Mouse (Mus musculus) fat pad, adult 2 months (tissue): ENCODE results near the gene Pten.
"Not testable (repeated sequence)": the region's sequence is repeated elsewhere in the genome, so short reads cannot be mapped to it uniquely, and the experiment has no call there.

ENCODE experiments used
- DNase-seq: peaks from one replicate; pipeline ENCODE4 v3.0.0-alpha.2; 2011; ENCODE audit warnings: low read depth, low spot score; ENCODE audit errors: extremely low read depth

Pten gene

DNA sequence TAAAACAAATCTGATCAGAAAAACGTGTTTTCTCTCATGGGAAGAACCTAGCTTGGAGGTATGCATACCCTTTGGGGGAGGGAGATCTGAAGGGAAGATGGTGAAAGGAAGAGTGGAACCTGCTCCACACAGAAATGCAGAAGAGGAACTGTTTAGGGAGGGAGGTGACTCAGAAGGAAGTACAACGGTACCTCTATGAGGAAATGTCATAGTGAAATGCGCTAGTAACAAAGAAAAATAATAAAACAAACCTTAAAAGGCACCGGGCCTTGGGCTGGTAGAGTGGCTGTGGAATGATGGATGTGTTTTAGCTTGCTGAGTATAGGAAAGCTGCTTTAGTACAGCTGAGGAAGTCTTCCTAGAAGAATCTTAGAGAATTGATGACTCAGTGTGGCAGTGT lies 47.4 kb downstream of the Pten start:
- DNase-seq = no peak

DNA sequence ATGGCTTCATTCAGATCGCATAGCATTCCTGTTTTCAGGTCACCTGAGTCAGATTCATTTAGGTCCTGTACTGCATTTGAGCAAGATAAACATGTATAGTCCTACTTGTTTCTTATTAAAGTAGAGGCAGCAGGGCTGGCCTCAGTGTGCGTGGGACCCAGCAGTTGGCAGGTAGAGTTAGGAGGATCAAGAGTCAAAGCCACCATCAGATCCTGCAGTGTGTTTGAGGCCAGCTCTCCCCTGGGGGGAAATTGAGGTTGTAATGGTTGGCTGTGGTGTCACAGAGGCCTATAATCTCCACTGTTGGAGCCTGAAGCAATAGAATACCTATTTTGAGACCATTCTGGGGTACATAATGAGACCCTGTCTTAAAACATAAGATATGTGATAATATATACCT lies 50.3 kb downstream of the Pten start:
- DNase-seq = peak; percentile 55

DNA sequence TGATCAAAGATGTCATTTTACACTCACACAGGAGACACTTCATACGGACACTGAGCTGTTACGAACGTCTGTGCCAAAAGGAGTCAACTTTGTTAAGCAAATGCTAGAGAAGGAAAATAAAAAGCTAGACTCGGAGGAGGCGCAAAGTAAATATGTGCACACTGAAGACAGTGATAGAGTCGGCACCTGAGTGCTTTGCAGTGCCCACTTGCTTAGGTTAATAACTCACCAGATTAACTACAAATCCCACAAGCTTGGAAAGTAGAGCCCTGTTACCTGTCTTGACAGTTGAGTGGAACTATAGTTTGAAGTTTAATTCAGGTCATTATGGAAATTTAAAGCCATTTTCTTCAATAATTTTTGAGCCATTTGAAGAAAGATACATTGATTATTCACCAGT lies 51.4 kb downstream of the Pten start:
- DNase-seq = no peak

DNA sequence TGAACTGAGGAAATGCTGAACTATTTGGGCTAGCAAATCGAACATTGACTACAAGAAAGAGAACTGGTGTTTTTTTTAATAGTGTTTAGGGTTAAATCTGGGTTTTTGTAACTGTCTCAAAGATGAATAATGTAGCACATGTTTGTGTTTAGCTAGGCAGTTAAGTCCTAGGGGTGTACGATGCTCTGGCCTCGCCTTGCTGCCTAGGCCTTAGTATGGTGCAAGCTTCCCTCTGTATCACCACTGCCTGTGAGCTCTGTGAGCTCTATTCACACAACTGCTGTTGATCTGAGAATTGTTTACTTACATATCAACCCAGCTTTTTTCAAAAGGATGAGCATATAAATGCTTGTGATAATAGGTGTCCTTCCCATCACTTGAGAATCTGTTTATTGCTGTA lies 51.8 kb downstream of the Pten start:
- DNase-seq = no peak

DNA sequence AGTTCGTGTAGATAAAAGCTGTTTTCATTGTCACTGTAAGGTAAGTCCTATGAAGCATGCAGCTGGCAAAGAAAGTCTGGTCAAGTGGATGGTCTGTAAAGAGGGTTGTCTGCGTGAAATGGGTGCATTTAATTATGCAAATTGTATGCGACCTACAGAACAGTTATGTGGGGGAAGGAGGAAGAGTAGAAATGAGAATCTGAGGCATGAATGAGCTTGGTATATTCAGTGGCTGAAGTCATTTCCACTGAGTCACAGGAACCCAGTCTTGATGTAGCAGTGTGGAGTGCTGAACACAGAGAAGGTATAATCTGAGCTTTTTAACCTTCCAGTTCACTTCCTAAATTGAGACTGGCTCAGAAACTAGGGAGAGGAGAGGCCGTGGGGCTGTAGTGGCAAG lies 61.5 kb downstream of the Pten start:
- no peak for DNase-seq

DNA sequence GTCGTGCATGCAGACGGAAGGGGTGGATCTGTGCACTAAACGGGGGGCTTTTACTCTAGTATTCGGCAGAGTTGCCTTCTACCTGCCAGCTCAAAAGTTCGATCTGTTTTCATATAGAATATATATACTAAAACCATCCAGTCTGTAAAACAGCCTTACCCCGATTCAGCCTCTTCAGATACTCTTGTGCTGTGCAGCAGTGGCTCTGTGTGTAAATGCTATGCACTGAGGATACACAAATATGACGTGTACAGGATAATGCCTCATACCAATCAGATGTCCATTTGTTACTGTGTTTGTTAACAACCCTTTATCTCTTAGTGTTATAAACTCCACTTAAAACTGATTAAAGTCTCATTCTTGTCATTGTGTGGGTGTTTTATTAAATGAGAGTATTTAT lies 65.7 kb downstream of the Pten start:
- not testable (repeated sequence) for DNase-seq

DNA sequence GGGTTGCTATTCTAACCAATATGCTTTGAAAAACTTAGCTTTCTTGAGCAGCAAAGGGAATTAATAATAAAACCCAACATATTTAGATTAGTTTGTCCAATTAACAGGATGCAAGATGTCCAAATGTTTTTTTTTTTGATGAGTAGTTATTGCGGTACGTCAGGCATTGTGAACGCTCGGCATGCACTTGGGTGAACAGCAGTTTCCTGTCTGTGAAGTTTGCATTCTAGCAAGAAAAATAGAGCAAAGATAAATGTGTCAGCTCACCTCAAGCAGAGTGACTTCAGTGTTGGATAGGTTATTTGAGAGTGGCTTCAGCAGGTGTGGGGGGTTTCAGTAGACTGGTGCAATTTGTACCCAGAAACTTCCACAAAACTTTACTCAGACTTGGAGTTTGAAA lies 69.3 kb downstream of the Pten start:
- DNase-seq = no peak

DNA sequence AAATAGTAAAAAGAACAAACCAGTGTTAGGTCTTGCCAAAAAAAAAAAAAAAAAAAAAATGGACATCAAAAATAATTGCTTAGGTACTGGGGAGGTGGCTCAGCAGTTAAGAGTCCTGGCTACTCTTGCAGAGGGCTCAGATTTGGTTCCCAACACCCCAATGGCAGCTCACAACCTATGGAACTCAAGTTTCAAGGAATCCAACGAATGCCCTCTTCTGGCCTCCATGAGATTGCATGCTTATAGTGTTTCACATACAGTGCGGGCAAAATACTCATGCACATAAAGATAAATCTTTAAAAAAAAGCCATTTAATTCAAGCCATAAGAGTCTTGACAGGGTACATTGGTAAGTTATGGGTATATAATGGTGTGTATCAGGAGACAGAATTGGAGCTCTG lies 72.6 kb downstream of the Pten start:
- no peak for DNase-seq

DNA sequence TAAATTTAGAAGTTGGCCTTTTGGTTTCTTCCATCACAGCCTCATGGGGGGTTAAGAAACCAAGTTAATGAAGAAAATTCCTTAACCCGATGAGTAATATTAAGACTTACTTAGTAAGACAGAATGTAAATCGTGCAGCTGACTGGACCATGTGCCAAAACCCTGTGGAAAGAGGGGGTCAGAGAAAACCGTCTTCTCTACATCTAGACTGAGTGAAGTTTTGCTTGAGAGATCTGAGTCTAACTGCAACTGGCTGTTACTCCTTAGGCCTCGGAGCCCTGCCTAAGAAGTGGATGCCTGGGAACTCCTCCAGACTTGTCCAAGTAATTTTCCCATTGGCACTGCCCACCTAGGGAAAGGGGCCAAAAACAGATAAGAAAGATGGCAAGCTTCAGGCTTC lies 74.0 kb downstream of the Pten start:
- DNase-seq = no peak

DNA sequence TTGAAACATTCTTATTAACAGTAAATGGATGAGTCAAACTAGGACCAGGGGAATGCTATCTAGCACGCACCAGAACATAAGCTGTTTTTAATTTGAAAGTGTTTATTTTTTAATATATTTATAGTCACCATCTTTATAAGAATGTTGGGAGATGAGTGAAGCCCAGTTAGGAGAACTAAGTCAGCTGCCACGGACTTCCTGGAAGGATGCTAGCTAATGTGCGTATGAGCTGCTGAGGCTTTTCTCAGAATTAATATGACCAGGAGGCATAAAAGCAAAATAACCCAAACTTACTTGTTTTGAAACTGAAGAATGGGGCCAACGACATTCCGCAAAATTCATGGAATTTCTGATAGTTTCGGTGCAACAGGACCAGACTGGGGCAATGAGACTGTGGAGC lies 83.2 kb downstream of the Pten start:
- no peak for DNase-seq

DNA sequence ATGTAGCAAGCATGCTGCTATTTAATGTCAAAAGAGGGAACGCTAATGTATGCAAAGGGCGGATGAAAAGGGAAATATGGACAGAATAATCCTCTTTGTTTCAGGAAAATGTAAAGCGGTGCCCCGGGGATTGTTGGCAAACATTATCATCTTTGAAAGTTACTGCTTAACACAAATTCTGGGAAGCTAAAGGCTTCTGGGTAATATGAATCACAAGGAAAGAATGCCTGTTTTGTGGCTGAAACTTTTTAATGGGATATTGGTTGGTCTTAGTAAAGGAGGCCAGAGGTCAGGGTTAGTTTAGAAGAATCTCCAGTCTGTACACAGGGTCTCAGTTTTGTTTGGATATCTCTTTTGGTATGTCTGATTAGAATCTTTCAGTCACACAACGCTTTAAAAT lies 87.2 kb downstream of the Pten start:
- no peak for DNase-seq

DNA sequence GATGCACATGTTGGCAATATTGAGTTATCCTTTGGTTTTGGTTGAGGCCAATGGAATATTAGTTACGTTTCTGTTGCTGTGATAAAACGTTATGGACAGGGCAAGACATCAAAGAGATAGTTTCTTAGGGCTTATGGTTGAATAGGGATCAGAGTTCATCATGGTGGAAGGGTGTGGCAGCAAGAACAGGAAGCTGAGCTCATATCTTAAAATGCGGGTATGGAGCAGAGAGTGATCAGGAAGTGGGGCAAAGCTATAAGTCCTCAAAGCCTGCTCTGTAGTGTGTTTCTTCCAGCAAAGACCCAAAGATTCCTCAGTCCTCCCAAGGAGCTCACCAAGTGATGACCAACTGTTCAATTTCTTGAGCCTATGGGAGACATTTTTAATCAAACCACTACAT lies 90.7 kb downstream of the Pten start:
- DNase-seq = no peak

DNA sequence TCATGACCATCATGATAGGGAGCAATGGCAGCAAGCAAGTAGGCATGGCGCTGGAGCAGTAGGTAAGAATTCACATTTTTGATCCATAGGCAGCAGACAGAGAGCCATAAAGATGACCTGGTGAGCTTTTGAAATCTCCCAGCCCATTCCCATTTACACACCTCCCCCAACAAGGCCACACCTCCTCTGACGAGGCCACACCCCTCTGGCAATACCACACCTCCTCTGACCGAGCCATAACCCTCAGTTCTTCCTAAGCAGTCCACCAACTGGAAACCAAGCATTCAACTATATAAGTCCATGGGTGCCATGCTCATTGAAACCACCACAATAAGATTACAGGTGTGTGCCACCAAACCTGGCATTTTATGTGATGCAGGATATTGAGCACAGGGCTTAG lies 95.0 kb downstream of the Pten start:
- DNase-seq = no peak

DNA sequence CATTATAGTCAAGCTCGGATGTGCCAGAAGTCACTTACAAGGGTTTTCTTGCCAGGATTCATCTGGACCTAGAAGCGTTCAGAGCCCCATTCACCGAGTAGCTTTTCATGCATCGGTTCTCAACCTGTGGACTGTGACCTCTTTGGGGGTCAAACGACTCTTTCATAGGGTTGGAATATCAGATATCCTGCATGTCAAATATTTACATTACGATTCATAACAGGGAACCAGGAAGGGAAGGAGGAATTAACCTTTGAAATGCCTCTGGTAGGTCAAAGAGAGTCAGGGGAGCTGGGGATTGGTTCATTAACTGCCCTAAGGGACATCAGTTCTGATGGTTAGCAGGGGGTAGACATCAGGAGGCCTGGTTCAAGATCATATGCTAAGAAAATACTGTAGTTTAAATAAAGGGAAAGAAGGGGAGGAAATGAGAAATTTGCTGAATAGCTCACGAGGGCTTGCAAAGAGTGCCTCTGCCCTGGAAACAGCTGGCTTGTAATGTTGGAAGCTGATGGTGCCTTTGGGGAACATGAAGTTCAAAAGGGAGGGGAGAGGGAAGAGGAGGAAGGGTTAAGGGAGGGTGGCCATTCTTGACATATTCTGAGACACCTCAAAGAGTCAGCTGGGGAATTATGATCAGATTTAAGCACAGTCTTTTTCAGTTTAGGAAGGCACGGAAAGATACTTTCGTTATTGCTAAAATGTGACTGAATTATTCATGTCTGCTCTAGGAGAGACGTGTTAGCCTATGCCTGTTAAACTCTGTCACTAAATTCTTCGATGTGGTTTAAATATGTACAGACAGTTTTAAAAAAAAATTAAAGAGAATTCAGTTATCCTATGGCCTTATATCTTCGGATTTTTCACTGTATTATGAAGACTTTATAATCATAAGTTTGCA lies 104.6 kb downstream of the Pten start:
- no peak for DNase-seq

DNA sequence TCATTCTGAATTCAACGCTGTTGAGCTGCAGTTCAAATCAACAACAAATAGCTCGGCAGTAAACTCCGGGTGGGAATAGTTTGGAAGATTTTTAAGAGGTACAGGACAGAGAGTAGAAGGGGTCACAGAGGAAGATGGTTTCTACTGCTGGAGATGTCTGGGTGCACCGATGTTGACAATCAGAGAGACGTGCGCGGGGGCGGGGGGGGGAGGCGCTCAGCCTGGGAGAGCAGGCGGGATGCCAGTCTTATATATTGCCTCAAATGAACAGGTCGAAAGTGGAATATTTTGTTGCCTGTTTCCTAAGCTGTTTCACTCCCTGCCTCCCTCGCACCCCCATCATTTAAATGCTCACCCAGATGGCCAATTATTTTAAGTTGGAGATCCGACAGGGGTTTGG lies 109.5 kb downstream of the Pten start:
- no peak for DNase-seq

DNA sequence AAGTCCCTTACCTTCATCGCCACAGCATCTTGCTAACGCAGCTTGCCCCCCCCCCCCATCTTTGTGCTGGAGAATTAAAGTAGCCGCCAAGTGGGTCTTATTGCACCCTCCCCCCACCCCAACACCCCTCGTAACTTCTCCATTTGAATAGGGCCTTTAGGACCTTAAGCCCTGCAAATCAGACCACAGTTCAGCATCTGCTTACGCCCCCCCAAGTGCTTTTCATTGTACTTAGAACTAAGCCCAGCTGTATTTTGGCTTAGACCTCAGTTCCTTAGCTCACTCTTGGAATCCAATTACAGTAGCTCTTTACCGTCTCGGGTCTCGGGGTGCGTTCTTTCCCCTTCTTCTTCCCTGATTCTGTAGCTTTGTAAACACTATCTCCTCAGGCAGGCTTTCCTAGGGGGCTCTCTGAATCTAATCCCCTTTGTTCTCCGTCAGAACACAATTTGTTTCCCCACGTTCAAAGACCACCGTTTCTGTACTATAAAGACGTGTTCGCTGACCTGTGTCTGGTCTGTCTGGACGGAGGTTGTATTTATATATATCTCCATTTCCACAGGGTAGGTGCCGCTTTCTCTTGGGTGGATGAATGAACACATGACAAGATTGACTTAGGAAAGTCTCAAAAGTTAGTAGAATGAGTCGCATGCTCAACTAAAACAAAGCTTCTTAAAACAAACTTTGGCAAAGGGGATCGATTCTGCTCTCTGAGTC lies 110.0 kb downstream of the Pten start:
- no peak for DNase-seq

DNA sequence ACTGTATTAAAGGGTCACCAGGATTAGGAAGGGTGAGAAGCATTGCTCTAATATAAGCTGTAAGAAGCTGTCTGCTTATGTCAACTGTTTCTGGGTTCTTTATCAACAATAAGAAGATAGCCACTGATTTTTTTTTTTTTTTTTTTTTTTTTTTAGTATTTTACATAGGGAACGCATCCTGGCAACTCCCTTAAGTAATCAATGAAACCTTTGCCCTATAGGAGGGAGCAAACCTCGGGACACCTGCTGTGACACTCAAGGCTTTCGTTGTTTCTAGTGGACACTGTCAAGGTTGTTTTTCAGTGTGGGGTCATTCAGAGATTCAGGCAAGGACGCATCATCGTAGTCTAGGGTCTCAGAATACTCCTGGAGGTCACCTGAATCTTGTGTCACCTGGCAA lies 111.3 kb downstream of the Pten start:
- DNase-seq = no peak

DNA sequence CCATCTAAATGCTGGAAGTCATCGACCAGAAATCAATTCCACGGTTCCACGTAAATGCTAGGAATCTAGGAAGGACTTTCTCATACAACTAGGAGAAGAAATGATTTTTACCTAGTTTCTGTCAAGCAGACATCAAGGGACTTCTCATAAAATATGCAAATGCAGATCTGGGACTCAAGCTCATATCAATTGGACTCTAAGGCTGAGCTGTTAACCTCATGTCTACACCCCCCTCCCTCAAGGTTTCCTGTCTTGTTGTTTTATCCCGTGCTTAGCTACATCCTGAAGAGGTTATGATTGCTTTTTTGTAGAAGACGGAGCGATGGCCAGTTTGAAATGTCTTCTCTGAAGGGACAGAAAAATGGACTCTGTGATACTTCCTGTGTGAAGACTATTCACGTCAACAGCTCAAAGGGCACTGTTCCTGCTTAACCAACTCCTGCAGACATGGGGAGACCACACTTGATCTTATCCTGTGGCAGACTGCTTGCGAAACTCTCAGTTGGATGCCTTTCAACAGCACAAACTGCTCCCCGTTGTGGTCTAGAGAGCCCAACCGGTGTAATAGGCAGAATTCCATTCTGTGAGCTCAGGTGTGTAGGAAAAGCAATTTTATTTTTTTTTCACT lies 111.9 kb downstream of the Pten start:
- no peak for DNase-seq

DNA sequence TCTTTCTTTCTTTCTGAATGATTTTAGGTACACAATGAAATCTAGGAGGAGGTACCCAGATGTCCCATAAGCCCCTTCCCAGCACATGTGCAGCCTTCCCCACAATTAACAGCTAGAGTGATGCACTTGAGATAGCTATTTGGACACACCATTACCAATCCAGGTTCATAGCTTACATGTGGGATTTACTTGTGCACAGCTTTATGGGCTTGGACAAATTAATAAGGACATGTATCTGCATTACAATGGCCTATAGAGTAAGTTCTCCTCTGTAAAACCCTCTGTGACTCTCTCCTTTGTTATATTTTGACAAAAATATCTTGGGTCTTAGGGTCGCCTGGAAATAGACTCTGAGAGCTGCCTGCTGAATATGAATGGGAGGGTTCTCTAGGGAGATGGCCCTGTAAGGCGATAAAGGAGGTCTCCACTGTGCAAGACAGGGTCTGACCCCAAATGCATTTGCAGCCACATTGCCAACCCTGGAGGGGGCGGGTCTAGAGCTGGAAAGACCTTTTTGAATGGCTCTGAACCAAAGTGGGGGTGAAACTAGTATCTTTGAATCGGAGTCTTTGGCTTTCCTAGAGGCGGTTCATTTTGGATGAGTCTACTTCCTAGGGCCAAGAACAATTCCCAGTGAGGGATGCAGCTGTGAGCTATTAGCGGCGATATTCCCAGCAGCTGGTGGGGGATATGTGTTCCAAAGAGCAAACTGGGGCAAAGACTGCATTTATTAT lies 116.8 kb downstream of the Pten start:
- no peak for DNase-seq
